In genomic region chr2:59272713-59273112, GRCm38 (mm10) we compare ENCODE assay signal across 17 mouse cellular contexts.
"Had no signal": no experiment of that assay in that cellular context is flagged by ENCODE, and none has a peak within 500 bp of the region (broad histone marks: within the 10 kb centered on the region; RNA-seq: fewer than 3 reads in every experiment).

No protein-coding gene starts in this region.

- ATAC-seq: liver, postnatal 0 days had no signal

- DNase-seq: kidney, postnatal 10 days; kidney, postnatal 4 days; liver; liver, embryonic 13.5 days; liver, postnatal 0 days; lung, postnatal 14 days; right cerebral cortex, postnatal 4 days; spleen, adult 18-20 months; thymus, adult 2 months; thymus, postnatal 25 days had no signal

- H3K4me1 ChIP-seq: limb, embryonic 12.5 days; liver, embryonic 13.5 days; lung, embryonic 15.5 days; midbrain, embryonic 15.5 days; neural tube, embryonic 12.5 days had no signal

- H3K27ac ChIP-seq: layer of hippocampus, adult 2 months; limb, embryonic 12.5 days; liver, embryonic 13.5 days; lung, embryonic 15.5 days; macrophage; midbrain, embryonic 15.5 days; neural tube, embryonic 12.5 days had no signal

- H3K4me3 ChIP-seq: layer of hippocampus, adult 2 months; limb, embryonic 12.5 days; liver, embryonic 13.5 days; lung, embryonic 15.5 days; megakaryocyte, embryonic 14.5 days; midbrain, embryonic 15.5 days; neural tube, embryonic 12.5 days had no signal

- H3K27me3 ChIP-seq: limb, embryonic 12.5 days; liver, embryonic 13.5 days; lung, embryonic 15.5 days; megakaryocyte, embryonic 14.5 days; midbrain, embryonic 15.5 days; neural tube, embryonic 12.5 days had no signal
